Mouse (Mus musculus): ENCODE measurements around the gene Psmd1.

GRCm38 (mm10) chr1:86119549-86119948, 55.4 kb downstream of the Psmd1 start:
- no peak for TF ChIP-seq CTCF (IDR thresholded peaks at IDR 0.05; ENCODE audit: low read depth)
- TF ChIP-seq EP300 (IDR thresholded peaks at IDR 0.05; ENCODE audit: low read depth), result no peak
